Comparison of ENCODE assay signal across 8 mouse cellular contexts in genomic region chr8:116866118-116866903, GRCm38 (mm10). TPM values are rescaled to one million over a fixed set of nuclear protein-coding genes. Genes with fewer than 3 reads are reported as not detected.
A peak's percentile ranks its signal among the peaks of the same experiment; 100 is the strongest.
DNase-seq lines count a peak whose midpoint lies in the region; TF ChIP-seq lines count a peak whose summit lies in the region.

No protein-coding gene starts in this region.

- TF ChIP-seq CTCF in spleen, adult 2 months (IDR thresholded peaks at IDR 0.05; ENCODE audit: extremely low read depth, insufficient read depth, insufficient read length, insufficient replicate concordance): peak; percentile 61; the same call in 1 of the 2 replicates

- no peaks in the 10 kb centered on the region for H3K36me3 ChIP-seq in spleen, adult 2 months (ENCODE audit: control insufficient read depth, insufficient read depth, low read length)

- H3K27me3 ChIP-seq in spleen, adult 2 months (ENCODE audit: control insufficient read depth, insufficient read depth, low read length): peaks cover 5% of the 10 kb centered on the region

- H3K4me3 ChIP-seq in spleen, adult 2 months (ENCODE audit: extremely low read depth, insufficient read depth, insufficient read length): no peak overlapping the region

- H3K4me1 ChIP-seq in spleen, adult 2 months (ENCODE audit: control insufficient read depth, insufficient read depth, insufficient read length): no peaks in the 10 kb centered on the region

- WGBS in spleen, adult 2 months: 70% methylated on average over 13 of the region's 13 CpGs

- no peak overlapping the region for H3K27ac ChIP-seq in spleen, adult 2 months (ENCODE audit: insufficient read depth, low read length)

- DNase-seq in heart, adult 8-10 months (ENCODE audit: low spot score): peak; percentile 22
- DNase-seq in heart, adult 9 months (ENCODE audit: low spot score in 2 of 2): no peak
- DNase-seq in 416B (ENCODE audit: low read depth): peak; percentile 68
- DNase-seq in NIH3T3 (ENCODE audit: low read depth): peak; percentile 63
- peak; percentile 40 for DNase-seq in embryo, embryonic 10.5 days (ENCODE audit: low spot score)
- DNase-seq in kidney, postnatal 25 days: peak; percentile 49 to 68
- peak in 1 of 2 experiments; percentile 25 for DNase-seq in spleen, adult 2 months (ENCODE audit: low read depth in 1 of 2, low spot score in 2 of 2)
- no peak for DNase-seq in layer of hippocampus, adult 8-10 months (ENCODE audit: low spot score in 2 of 2)

- TF ChIP-seq POLR2A in spleen, adult 2 months (IDR thresholded peaks at IDR 0.05; ENCODE audit: low read depth, low read length): no peak

RNA-seq across cellular contexts. Expression of gene Cmc2, which starts 54.9 kb away (rescaled TPM):
- total RNA-seq in heart, adult 8-10 months (2022): 10 to 100 TPM; 65.4 to 79.4 (median 70.2) TPM
- polyA plus RNA-seq in spleen, adult 2 months (2012; rRNA removed): 3.4 TPM in 2 replicates
- 10 to 100 TPM; 11.8 to 13.6 (median 13.1) TPM for total RNA-seq in layer of hippocampus, adult 8-10 months (2022)

RNA-seq across cellular contexts. Expression of gene Cenpn, which starts 55.2 kb away (rescaled TPM):
- under 1 TPM; 0.56 to 0.75 (median 0.63) TPM for total RNA-seq in heart, adult 8-10 months (2022)
- polyA plus RNA-seq in spleen, adult 2 months (2012; rRNA removed): 2.2 and 3.0 TPM in 2 replicates
- 1 to 10 TPM; 1.1 to 1.9 (median 1.6) TPM for total RNA-seq in layer of hippocampus, adult 8-10 months (2022)

Comparison
In these comparisons a context has a peak if more than half of its experiments do, and no peak if none do; other contexts are left out.
1. DNase-seq: peak in heart, adult 8-10 months (single experiment), 416B (single experiment), NIH3T3 (single experiment), embryo, embryonic 10.5 days (single experiment) and kidney, postnatal 25 days (2 of 2); none in heart, adult 9 months (0 of 2) and layer of hippocampus, adult 8-10 months (0 of 2).
2. RNA of gene Cmc2, which starts 54.9 kb away (total RNA-seq): 65.4 to 79.4 TPM in heart, adult 8-10 months; 11.8 to 13.6 TPM in layer of hippocampus, adult 8-10 months; every median in the first group is over 4 times any median in the second.